Mouse (Mus musculus) spleen, adult 2 months (tissue): ENCODE measurements around the gene Asprv1.

ENCODE experiments used
- CTCF ChIP-seq: fragments of 200-500 bp; IDR thresholded peaks from 2 replicates; pipeline ENCODE4 v1.5.1; 2011; ENCODE audit warnings: mild to moderate bottlenecking, inconsistent platforms; ENCODE audit not compliant: insufficient read depth, insufficient read length, insufficient replicate concordance; ENCODE audit errors: extremely low read depth
- POLR2A ChIP-seq: fragments of 200-500 bp; IDR thresholded peaks from 2 replicates; pipeline ENCODE4 v1.6.1; 2011; ENCODE audit warnings: low read depth, low read length, inconsistent platforms

DNA sequence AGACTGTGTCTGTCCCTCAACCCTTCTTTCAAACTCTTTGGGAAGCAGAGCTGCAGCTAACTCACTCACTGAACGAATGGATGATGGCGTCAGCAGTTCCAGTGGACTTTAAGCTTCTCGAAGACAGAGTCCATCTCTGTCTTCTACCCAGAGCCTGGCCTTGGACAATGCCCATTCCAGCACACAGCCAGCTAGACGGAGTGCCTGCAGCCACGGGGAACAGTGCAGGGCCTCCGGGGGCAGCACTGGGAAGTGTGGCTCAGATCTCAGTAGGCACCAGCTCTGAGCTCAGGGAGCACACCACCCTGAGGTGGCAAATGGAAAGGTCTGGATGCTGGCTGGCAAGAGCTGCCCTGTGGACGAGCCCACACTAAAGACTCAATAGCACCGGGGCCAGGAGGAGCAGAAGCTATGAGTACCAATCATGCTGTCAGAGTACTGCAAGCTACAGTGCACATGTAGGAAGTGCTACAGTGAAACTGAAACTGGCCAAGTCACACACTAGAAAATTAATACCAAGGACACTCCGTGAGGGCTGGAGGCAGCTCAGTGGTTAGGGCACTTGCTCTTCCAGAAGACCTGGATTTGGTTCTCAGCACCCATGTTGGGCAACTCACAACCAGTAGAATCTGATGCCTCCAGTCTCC lies 26.4 kb downstream of the Asprv1 start:
- TF ChIP-seq POLR2A (no peak), CTCF (no peak)
